Mouse (Mus musculus) forebrain, embryonic 11.5 days (tissue): ENCODE measurements at regions not wholly inside any gene's neighbourhood (a gene's known extent, or its start where the extent isn't known, plus 50 kb on each side); places are given as distances from the start of the nearest gene placed in this dataset.

ENCODE experiments used
- ATAC-seq: fragments of 200-750 bp; cut with Nextera tagmentation; replicated peaks from 2 replicates; pipeline ENCODE4 v1.8.0; 2017; ENCODE audit warnings: moderate TSS enrichment; ENCODE audit not compliant: low FRiP score
- DNase-seq: peaks from one replicate; pipeline ENCODE4 v3.0.0-alpha.2; 2017; ENCODE audit warnings: low spot score
- H3K27ac ChIP-seq: fragments of 300-500 bp; sonication (generic); 2 replicates; pipeline ENCODE4 v1.5.1; 2014; ENCODE audit warnings: low read depth, low read length
- H3K27me3 ChIP-seq: fragments of 300-500 bp; sonication (generic); 2 replicates; pipeline ENCODE4 v1.6.1; 2014; ENCODE audit warnings: mild to moderate bottlenecking, low read length, mixed read lengths; ENCODE audit not compliant: control insufficient read depth, insufficient read depth
- H3K36me3 ChIP-seq: fragments of 300-500 bp; sonication (generic); 2 replicates; pipeline ENCODE4 v1.6.1; 2014; ENCODE audit warnings: mild to moderate bottlenecking, low read length, moderate library complexity, mixed read lengths; ENCODE audit not compliant: control insufficient read depth, insufficient read depth
- H3K4me1 ChIP-seq: fragments of 300-500 bp; sonication (generic); replicated peaks from 2 replicates; pipeline ENCODE4 v1.6.1; 2014; ENCODE audit warnings: low read length, mixed read lengths; ENCODE audit not compliant: control insufficient read depth, insufficient read depth
- H3K4me2 ChIP-seq: fragments of 300-500 bp; sonication (generic); 2 replicates; pipeline ENCODE4 v1.6.1; 2014; ENCODE audit warnings: low read depth, mild to moderate bottlenecking, low read length, moderate library complexity, mixed read lengths; ENCODE audit not compliant: severe bottlenecking
- H3K4me3 ChIP-seq: fragments of 300-500 bp; sonication (generic); 2 replicates; pipeline ENCODE4 v1.5.1; 2014; ENCODE audit warnings: low read depth, low read length
- H3K9ac ChIP-seq: fragments of 300-500 bp; sonication (generic); 2 replicates; pipeline ENCODE4 v1.6.1; 2014; ENCODE audit warnings: low read length
- H3K9me3 ChIP-seq: fragments of 300-500 bp; sonication (generic); 2 replicates; pipeline ENCODE4 v1.6.1; 2016; ENCODE audit warnings: low read length, mixed read lengths; ENCODE audit not compliant: control insufficient read depth
- WGBS: fragments of 180-500 bp; shearing (Covaris S2); extraction: QIAGEN DNeasy Blood & Tissue Kit; methylation state at CpG from one replicate; pipeline ENCODE4 v1.1.7; 2014; 5-methylcytosine and 5-hydroxymethylcytosine counted together

DNA sequence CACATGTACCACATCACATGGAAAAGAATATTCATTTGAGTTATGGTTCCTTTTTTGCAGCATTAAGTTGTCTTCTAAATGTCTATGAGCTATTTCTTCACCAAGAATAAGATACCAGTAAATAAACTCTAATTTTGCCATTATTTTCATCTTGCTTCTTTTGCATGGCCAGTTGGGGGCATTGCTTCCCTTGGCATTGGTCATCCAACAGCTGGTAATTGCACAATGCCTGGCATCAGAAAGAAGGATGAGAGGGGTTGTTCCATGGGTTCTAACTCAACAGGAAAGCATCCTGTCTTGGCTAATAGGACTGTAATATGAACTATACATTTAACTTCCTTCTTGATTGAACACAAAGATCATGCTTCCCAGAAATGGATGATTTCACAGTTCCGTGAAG lies 174.4 kb downstream of the Fam49a start:
- no peak overlapping the region for H3K4me3 ChIP-seq
- DNase-seq (no peak), ATAC-seq (no peak)
- no peaks in the 10 kb centered on the region for H3K27me3 ChIP-seq
- H3K4me2 ChIP-seq = no peak overlapping the region
- H3K9me3 ChIP-seq = no peaks in the 10 kb centered on the region
- H3K4me1 ChIP-seq = no peaks in the 10 kb centered on the region
- 92% methylated on average over 1 of the region's 1 CpGs for WGBS
- H3K9ac ChIP-seq = no peak overlapping the region
- H3K27ac ChIP-seq = no peak overlapping the region
- no peaks in the 10 kb centered on the region for H3K36me3 ChIP-seq

DNA sequence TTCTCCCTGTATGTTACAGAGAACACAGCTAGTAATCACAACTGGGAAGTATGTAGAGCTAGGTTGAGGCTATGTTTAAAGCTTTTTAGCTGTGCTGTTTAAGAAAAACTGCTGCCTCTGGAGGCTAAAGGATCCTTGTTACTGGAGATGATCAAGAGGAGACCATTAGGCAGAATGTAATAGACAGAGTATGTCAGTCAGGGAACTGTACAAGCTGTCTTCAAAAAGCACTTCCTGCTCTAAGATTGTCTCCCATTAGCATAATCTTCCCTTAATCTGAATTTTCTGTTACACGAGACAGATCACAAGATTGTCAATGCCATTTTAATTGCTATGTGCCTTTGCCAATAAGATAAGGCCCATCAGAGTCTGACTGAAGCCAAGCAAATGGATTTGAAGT lies 170.7 kb downstream of the Fam49a start:
- Histone ChIP-seq H3K9me3 (no peaks in the 10 kb centered on the region), H3K4me1 (no peaks in the 10 kb centered on the region), H3K36me3 (no peaks in the 10 kb centered on the region), H3K27ac (no peak overlapping the region), H3K27me3 (no peaks in the 10 kb centered on the region), H3K9ac (no peak overlapping the region), H3K4me2 (no peak overlapping the region), H3K4me3 (no peak overlapping the region)
- ATAC-seq = no peak
- WGBS = 81% methylated on average over 1 of the region's 1 CpGs
- DNase-seq = no peak
